In the genomic region with DNA sequence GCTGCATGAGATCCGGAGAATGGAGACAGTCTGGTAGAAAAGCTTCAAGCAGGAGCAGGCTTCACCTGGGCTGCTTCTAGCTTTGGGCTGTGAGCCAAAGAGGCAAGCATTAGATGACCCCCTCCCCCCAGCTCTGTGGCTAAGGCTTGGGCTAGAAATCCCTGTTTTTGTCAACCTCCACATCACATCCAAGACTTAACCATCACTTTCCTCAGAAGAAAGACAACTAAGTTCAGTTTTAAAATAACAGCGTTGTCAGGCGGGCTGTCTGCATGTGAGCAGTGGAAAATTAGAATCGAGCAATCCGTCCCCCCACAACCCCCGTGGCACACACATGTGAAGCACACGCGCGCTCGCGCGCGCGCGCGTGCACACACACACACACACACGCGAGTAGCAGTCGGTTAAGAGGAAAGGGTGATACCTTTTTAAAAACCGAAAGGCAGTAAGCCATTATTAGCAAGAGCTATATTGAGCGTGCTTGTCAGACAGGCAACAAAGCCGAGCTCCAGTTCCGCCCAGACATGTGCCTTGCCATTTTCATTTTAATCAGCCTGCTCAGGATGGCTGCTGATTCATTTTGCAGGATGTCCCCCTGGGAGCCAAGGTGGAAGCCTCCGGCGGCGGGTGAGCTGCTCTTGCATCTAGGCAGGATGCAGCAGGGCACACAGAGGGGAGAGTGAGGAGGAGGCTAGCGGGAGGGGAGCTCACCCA, we compare ENCODE assay signal across 8 mouse cellular contexts. TPM values are rescaled to one million over a fixed set of nuclear protein-coding genes. Genes with fewer than 3 reads are reported as not detected.
A peak's percentile ranks its signal among the peaks of the same experiment; 100 is the strongest.
DNase-seq lines count a peak whose midpoint lies in the region; ATAC-seq and TF ChIP-seq lines count a peak whose summit lies in the region.

No protein-coding gene starts in this region.

- peak overlapping the region; percentile 54 for H3K4me2 ChIP-seq in embryonic facial prominence, embryonic 12.5 days (replicated peaks)
- H3K4me2 ChIP-seq in hindbrain, embryonic 16.5 days (ENCODE audit: low read length) = peak overlapping the region; percentile 58
- H3K4me2 ChIP-seq in limb, embryonic 14.5 days (replicated peaks; ENCODE audit: low read depth, low read length, severe bottlenecking) = peak overlapping the region; percentile 38

- H3K9me3 ChIP-seq in megakaryocyte, embryonic 14.5 days = no peaks in the 10 kb centered on the region
- H3K9me3 ChIP-seq in embryonic facial prominence, embryonic 12.5 days = no peaks in the 10 kb centered on the region
- H3K9me3 ChIP-seq in hindbrain, embryonic 16.5 days (ENCODE audit: control insufficient read depth, low read length) = no peaks in the 10 kb centered on the region
- H3K9me3 ChIP-seq in limb, embryonic 14.5 days (ENCODE audit: control insufficient read depth, low read length) = no peaks in the 10 kb centered on the region

- peak overlapping the region; percentile 59 for H3K4me3 ChIP-seq in megakaryocyte, embryonic 14.5 days (replicated peaks)
- peak overlapping the region; percentile 27 for H3K4me3 ChIP-seq in embryonic facial prominence, embryonic 12.5 days
- H3K4me3 ChIP-seq in hindbrain, embryonic 16.5 days (ENCODE audit: low read length) = peak overlapping the region; percentile 41
- peak overlapping the region; percentile 23 for H3K4me3 ChIP-seq in limb, embryonic 14.5 days (replicated peaks; ENCODE audit: low read length)

- no peak for ATAC-seq in megakaryocyte, adult 5-6 weeks (ENCODE audit: poor library complexity, severe bottlenecking)
- peak; percentile 41; the same call in 1 of the 2 replicates for ATAC-seq in embryonic facial prominence, embryonic 12.5 days (ENCODE audit: insufficient number of reproducible peaks, insufficient read depth, low FRiP score, low TSS enrichment)
- ATAC-seq in hindbrain, embryonic 16.5 days = peak; percentile 74
- no peak for ATAC-seq in limb, embryonic 14.5 days (ENCODE audit: low FRiP score, low read depth)

- peaks cover 5% of the 10 kb centered on the region for H3K27me3 ChIP-seq in megakaryocyte, embryonic 14.5 days (replicated peaks)
- peaks cover 30% of the 10 kb centered on the region for H3K27me3 ChIP-seq in embryonic facial prominence, embryonic 12.5 days
- no peaks in the 10 kb centered on the region for H3K27me3 ChIP-seq in hindbrain, embryonic 16.5 days (replicated peaks; ENCODE audit: control insufficient read depth, insufficient read depth, low read length)
- peaks cover 14% of the 10 kb centered on the region for H3K27me3 ChIP-seq in limb, embryonic 14.5 days (ENCODE audit: control insufficient read depth, insufficient read depth, low read length)

- WGBS in embryonic facial prominence, embryonic 12.5 days = 2% methylated on average over 27 of the region's 27 CpGs
- under 1% methylated on average over 27 of the region's 27 CpGs for WGBS in hindbrain, embryonic 16.5 days
- WGBS in limb, embryonic 14.5 days = under 1% methylated on average over 27 of the region's 27 CpGs

- DNase-seq in limb, embryonic 14.5 days (ENCODE audit: low spot score) = no peak
- DNase-seq in telencephalon, adult 2 months (ENCODE audit: low read depth, low spot score) = peak; percentile 93
- DNase-seq in lung, postnatal 14 days = no peak
- no peak for DNase-seq in urinary bladder, postnatal 4 days (ENCODE audit: low spot score in 2 of 2)

- no peaks in the 10 kb centered on the region for H3K36me3 ChIP-seq in megakaryocyte, embryonic 14.5 days (replicated peaks; ENCODE audit: low read length)
- no peaks in the 10 kb centered on the region for H3K36me3 ChIP-seq in embryonic facial prominence, embryonic 12.5 days
- no peaks in the 10 kb centered on the region for H3K36me3 ChIP-seq in hindbrain, embryonic 16.5 days (ENCODE audit: control insufficient read depth, insufficient read depth, low read length)
- no peaks in the 10 kb centered on the region for H3K36me3 ChIP-seq in limb, embryonic 14.5 days (ENCODE audit: control insufficient read depth, insufficient read depth, low read length)

- H3K4me1 ChIP-seq in megakaryocyte, embryonic 14.5 days = no peaks in the 10 kb centered on the region
- peaks cover 7% of the 10 kb centered on the region; the same call in 1 of the 2 replicates for H3K4me1 ChIP-seq in embryonic facial prominence, embryonic 12.5 days
- H3K4me1 ChIP-seq in hindbrain, embryonic 16.5 days (ENCODE audit: control insufficient read depth, insufficient read depth, low read depth, low read length) = no peaks in the 10 kb centered on the region
- H3K4me1 ChIP-seq in limb, embryonic 14.5 days (ENCODE audit: control insufficient read depth, insufficient read depth, low read length) = no peaks in the 10 kb centered on the region

- 0 out of 2 replicates have a peak overlapping the region, but pooled peaks have one; percentile 19 for H3K9ac ChIP-seq in embryonic facial prominence, embryonic 12.5 days
- peak overlapping the region; percentile 68 for H3K9ac ChIP-seq in hindbrain, embryonic 16.5 days (ENCODE audit: low read depth, low read length)
- H3K9ac ChIP-seq in limb, embryonic 14.5 days (ENCODE audit: low read depth, low read length, severe bottlenecking) = no peak overlapping the region

- no peak for TF ChIP-seq POLR2A in limb, embryonic 14.5 days (IDR thresholded peaks at IDR 0.05; ENCODE audit: borderline replicate concordance, extremely low read depth, insufficient read depth, insufficient read length)

- H3K27ac ChIP-seq in embryonic facial prominence, embryonic 12.5 days = peak overlapping the region; percentile 36; the same call in 1 of the 2 replicates
- peak overlapping the region; percentile 97 for H3K27ac ChIP-seq in hindbrain, embryonic 16.5 days (ENCODE audit: low read depth, low read length)
- no peak overlapping the region for H3K27ac ChIP-seq in limb, embryonic 14.5 days (replicated peaks; ENCODE audit: low read depth, low read length)

RNA-seq across cellular contexts. Expression of a gene that starts 1.0 kb away (rescaled TPM):
- 0.23 TPM in 1 of 2 replicates, not detected in the other for polyA plus RNA-seq in megakaryocyte, embryonic 14.5 days (2012; ENCODE audit: insufficient read depth, low replicate concordance)
- total RNA-seq in megakaryocyte, adult 5-6 weeks (2015) = not detected in 2 replicates
- not detected in 2 replicates for total RNA-seq in megakaryocyte, adult 5-6 weeks (2017)
- 8.5 and 9.8 TPM in 2 replicates for polyA plus RNA-seq in embryonic facial prominence, embryonic 12.5 days (2016; fragmentation: Nextera tagmentation; extraction: Ambion mirVana)
- polyA plus RNA-seq in hindbrain, embryonic 16.5 days (2015; fragmentation: Nextera tagmentation; extraction: Ambion mirVana) = 213 and 236 TPM in 2 replicates
- polyA plus RNA-seq in limb, embryonic 14.5 days (2012; rRNA removed) = 0.08 and 0.18 TPM in 2 replicates
- polyA plus RNA-seq in limb, embryonic 14.5 days (2014; fragmentation: Nextera tagmentation; extraction: Ambion mirVana) = not detected in 2 replicates

Comparison
In these comparisons a context has a peak if more than half of its experiments do, and no peak if none do; other contexts are left out.
1. ATAC-seq: peak in embryonic facial prominence, embryonic 12.5 days (single experiment) and hindbrain, embryonic 16.5 days (single experiment); none in megakaryocyte, adult 5-6 weeks (single experiment) and limb, embryonic 14.5 days (single experiment).
2. RNA of a gene that starts 1.0 kb away (polyA plus RNA-seq): 213 to 236 TPM in hindbrain, embryonic 16.5 days; 8.5 to 9.8 TPM in embryonic facial prominence, embryonic 12.5 days, 0.23 TPM in megakaryocyte, embryonic 14.5 days and 0.08 to 0.18 TPM in limb, embryonic 14.5 days; every median in the first group is over 10 times any median in the second.
3. Peak in every context shown above with its lines, with median percentiles within 50 percentile points of each other: H3K4me3 ChIP-seq and H3K4me2 ChIP-seq.